Mouse (Mus musculus): Measurements from ENCODE around the gene Rab39. TPM values are rescaled to one million over a fixed set of nuclear protein-coding genes. Genes with fewer than 3 reads are reported as not detected.

The Rab39 gene
- polyA plus RNA-seq (2012; fragmentation: generic; extraction: Trizol), result not detected

GRCm38 (mm10) chr9:53705992-53706696 lies at the start of gene Rab39:
Rab39 (minus strand) TSS chr9:53706232.

GRCm38 (mm10) chr9:53669680-53670219 lies 36.3 kb downstream of the Rab39 start, which contains the start of gene Cul5:
Cul5 (minus strand) TSS chr9:53670014.

Other genes with a start within 250 kb of the Rab39 start
- under 1 TPM; 0.16 to 0.60 TPM for gene Atm, start 169.5 kb downstream of the Rab39 start, polyA plus RNA-seq (2012; fragmentation: generic; extraction: Trizol)
- 1 to 10 TPM in 1 of 2 experiments, under 1 TPM in 1; 0.15 to 1.2 TPM for gene Npat, start 169.2 kb downstream of the Rab39 start, polyA plus RNA-seq (2012; fragmentation: generic; extraction: Trizol)
- gene Acat1, start 95.8 kb downstream of the Rab39 start, polyA plus RNA-seq (2012; fragmentation: generic; extraction: Trizol), result 10 to 100 TPM; 11.2 to 48.1 TPM
- gene Cul5, start 36.2 kb downstream of the Rab39 start, polyA plus RNA-seq (2012; fragmentation: generic; extraction: Trizol), result 1 to 10 TPM in 1 of 2 experiments, under 1 TPM in 1; 0.57 to 3.4 TPM
- gene Slc35f2, start 65.3 kb upstream of the Rab39 start, polyA plus RNA-seq (2012; fragmentation: generic; extraction: Trizol), result not detected
- not detected for gene Sln, start 143.9 kb upstream of the Rab39 start, polyA plus RNA-seq (2012; fragmentation: generic; extraction: Trizol)